Mouse (Mus musculus) inflammation-experienced regulatory T-cells, adult 16 weeks (primary cell): ENCODE results near the gene Mnt. TPM values are rescaled to one million over a fixed set of nuclear protein-coding genes. Genes with fewer than 3 reads are reported as not detected.

Experiments used
- polyA plus RNA-seq: library from polyadenylated mRNA; unstranded; fragments of 100-300 nt; shearing (Covaris generic); gene quantifications from one replicate; pipeline ENCODE4 v1.2.1, GENCODE M21; 2017

Gene Mnt
- polyA plus RNA-seq: 6.1 TPM

DNA sequence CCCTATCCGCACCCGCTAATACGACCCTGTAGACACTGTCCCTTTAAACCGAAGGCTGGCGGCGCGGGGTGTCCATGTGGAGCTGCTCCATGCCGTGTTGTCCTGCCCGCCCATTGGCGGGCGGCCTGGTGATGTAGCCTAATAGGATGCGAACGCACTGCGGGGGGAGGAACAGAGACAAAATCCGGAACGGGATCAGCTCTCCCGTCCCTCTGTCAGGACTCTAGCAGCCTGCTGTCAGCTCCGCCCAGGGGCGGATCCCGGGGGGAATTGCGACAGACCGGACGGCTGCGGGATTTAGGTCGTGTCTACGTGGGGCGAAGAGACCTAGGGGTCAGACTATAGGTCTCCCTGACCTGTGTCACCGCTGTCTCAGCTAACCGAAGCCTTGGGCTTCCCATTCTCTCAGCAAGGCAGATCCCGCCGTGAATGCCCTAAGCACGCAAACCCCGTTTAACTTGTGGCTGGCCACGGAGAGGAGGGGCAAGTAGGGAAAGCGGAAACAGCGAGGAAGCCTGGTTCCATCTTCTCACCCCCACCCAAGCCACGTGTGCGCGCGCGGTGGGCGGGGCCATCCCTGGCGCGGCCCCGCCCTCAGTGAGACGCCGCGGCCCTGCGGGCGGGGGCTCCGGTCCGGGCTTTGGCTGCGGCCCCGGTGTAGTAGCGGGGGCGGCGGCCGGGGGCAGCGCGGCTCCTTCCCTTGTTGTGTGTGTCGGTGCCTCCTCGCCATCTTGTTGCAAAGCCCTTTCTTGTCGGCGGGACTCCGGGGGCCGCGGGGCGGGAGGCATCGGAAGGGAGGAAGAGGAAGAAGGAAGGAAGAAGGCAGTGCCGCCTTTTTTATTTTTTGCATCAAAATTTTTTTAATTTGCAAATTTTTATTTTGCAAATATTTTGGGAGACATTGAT lies at the start of gene Mnt:
Mnt (plus strand) TSS at position 665 of the 906 bp plus-strand sequence.

Other genes with a start within 250 kb of the Mnt start
- 3.4 TPM for gene Rap1gap2, start 220.0 kb upstream of the Mnt start, polyA plus RNA-seq
- gene Ccdc92b, start 211.3 kb upstream of the Mnt start, polyA plus RNA-seq: not detected
- 11.7 TPM for gene Cluh, start 181.4 kb upstream of the Mnt start, polyA plus RNA-seq
- 71.1 TPM for gene Pafah1b1, start 106.2 kb upstream of the Mnt start, polyA plus RNA-seq
- 48.2 TPM for gene Mettl16, start 60.1 kb upstream of the Mnt start, polyA plus RNA-seq
- gene Sgsm2, start 66.1 kb downstream of the Mnt start, polyA plus RNA-seq: 1.3 TPM
- 65.6 TPM for gene Tsr1, start 67.2 kb downstream of the Mnt start, polyA plus RNA-seq
- 43.9 TPM for gene Smg6, start 94.9 kb downstream of the Mnt start, polyA plus RNA-seq
- 8.9 TPM for gene Srr, start 95.0 kb downstream of the Mnt start, polyA plus RNA-seq